Mouse (Mus musculus): ENCODE data around the gene Inhbb. TPM values are rescaled to one million over a fixed set of nuclear protein-coding genes. Genes with fewer than 3 reads are reported as not detected.

Inhbb gene
- polyA plus RNA-seq, 1 experiment, result 6.8 TPM

DNA sequence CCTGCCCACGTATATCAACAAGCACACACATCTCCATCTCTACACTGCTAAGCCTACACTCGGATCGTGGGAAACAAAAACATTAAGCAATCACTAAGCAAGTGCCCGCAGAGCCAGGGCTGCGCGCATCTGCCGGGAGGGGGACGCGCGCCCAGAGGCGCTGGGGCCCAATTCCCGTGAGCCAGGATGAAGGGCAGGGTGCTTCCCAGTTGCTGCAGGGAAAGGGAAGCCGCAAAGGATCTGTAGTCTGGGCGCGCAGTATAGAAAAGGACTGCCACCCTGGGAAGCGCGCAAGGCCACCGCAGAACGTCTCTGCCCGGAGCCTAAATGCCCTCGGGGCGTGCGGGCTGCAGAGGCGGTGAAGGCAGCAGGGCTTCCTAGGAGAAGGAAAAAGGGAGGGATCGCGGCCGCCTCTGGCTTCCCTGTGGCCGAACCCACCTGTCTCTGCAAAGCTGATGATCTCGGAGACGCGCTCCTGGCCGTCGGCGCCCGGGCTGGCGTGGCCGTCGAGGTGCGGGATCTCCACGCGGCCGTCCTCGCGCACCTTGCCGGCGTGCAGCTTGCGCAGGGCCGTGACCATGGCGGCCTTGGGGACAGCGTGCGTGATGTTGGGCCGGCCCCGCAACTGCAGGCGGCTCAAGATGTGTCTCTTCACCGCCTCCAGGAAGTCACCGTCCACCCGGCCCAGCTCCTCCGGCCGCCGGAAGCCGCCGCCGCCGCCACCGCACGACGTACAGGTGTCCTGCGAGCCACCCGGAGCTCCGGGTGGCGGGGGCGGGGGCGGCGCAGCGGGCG, 1.7 kb downstream of the Inhbb start:
- 3% methylated on average over 73 of the region's 76 CpGs for WGBS
- H3K4me3 ChIP-seq (replicated peaks; ENCODE audit: extremely low read depth, low read depth, low read length), result peak overlapping the region; percentile 40
- peaks cover 3% of the 10 kb centered on the region; the same call in 1 of the 2 replicates for H3K4me1 ChIP-seq (ENCODE audit: control insufficient read depth, insufficient read depth, low read length)
- no peak for TF ChIP-seq POLR2A (IDR thresholded peaks at IDR 0.05; ENCODE audit: borderline replicate concordance, extremely low read depth, low read depth, low read length)
- no peak for TF ChIP-seq CTCF (IDR thresholded peaks at IDR 0.05; ENCODE audit: insufficient read depth, low read length)
- no peak for DNase-seq

DNA sequence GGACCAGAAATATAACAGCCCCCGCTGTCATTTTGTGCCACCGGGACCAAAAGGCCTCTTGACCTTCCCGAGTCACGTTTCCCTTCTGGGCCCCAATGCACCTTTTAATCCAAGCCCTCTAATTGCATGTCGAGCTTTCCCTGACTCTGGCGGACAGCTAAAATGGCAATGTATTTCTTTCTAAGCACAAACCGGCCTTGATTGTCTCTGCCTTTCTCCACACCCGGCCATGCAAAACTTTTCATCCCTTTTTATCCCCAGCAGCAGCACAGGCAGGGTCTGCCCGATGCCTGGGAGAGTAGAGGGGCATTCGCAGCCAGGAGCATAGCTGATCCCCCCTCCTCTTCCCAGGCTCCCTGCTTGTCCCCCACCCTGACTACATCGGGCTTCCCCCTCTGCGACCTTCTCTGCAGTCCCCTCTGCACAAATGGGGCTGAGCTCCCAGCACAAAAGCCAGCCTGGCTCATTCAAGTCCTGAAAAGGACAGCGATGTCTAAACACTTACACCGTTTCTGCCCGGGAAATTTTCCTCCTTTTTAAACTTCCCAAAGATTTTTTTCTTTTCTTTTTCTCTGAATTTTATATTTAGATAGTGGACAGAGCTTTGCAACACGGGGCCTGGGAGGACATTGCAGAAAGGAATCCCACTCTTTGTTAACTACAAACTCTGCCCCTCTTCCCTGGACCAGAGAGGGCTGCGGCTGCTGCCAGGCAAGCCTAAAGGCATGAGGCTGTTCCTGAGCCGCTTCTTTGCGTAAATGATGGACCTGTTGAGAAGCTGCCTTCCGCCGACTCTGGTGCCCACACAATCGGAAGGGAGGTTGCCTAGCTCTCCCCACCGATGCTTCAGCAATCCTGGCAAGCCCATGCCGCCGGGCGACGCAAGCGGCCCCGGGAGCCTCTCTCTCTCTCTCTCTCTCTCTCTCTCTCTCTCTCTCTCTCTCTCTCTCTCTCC, 2.6 kb downstream of the Inhbb start:
- peaks cover 3% of the 10 kb centered on the region; the same call in 1 of the 2 replicates for H3K4me1 ChIP-seq (ENCODE audit: control insufficient read depth, insufficient read depth, low read length)
- WGBS, result 13% methylated on average over 29 of the region's 29 CpGs
- no peak for DNase-seq
- no peak for TF ChIP-seq POLR2A (IDR thresholded peaks at IDR 0.05; ENCODE audit: borderline replicate concordance, extremely low read depth, low read depth, low read length)
- no peak for TF ChIP-seq CTCF (IDR thresholded peaks at IDR 0.05; ENCODE audit: insufficient read depth, low read length)
- H3K4me3 ChIP-seq (replicated peaks; ENCODE audit: extremely low read depth, low read depth, low read length), result no peak overlapping the region

DNA sequence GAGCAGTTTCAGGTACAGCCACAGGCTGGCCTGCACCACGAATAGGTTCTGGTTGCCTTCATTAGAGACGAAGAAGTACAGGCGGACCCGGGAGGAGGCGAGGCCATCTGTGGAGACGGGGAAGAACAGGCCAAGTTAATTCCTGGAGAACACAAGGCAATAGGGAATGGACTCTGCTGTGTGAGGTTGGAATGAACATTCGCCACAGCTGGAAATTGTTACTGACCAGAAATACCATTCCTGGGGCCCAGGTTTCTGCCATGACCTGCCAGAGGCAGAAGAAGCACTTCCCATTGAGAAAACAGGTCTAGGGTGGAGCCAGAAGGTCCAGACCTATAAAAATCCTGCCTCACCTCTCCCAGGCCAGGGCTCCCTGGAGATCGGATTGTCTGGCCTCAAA, 4.1 kb downstream of the Inhbb start:
- Histone ChIP-seq H3K4me3 (replicated peaks; ENCODE audit: extremely low read depth, low read depth, low read length) (no peak overlapping the region), H3K4me1 (ENCODE audit: control insufficient read depth, insufficient read depth, low read length) (peaks cover 3% of the 10 kb centered on the region; the same call in 1 of the 2 replicates)
- no peak for TF ChIP-seq CTCF (IDR thresholded peaks at IDR 0.05; ENCODE audit: insufficient read depth, low read length)
- DNase-seq, result no peak
- WGBS, result 76% methylated on average over 8 of the region's 8 CpGs

DNA sequence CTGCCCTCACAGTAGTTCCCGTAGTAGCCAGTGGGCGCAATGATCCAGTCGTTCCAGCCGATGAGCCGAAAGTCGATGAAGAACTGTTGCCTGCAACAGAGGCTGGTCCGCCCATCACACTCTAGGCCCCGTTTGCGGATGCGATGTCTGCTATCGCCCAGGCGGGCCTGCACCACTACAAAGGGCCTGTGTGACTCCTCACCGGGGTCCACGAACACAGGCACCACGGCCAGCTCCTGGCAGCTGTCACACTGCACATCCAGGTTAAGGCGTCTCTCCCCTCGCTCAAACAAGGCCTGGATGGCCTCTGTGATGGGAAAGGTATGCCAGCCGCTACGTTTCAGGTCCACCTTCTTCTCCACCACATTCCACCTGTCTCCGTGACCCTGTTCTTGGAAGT, 4.5 kb downstream of the Inhbb start:
- WGBS, result 86% methylated on average over 20 of the region's 20 CpGs
- TF ChIP-seq CTCF (IDR thresholded peaks at IDR 0.05; ENCODE audit: insufficient read depth, low read length) (no peak), POLR2A (IDR thresholded peaks at IDR 0.05; ENCODE audit: borderline replicate concordance, extremely low read depth, low read depth, low read length) (no peak)
- Histone ChIP-seq H3K4me1 (ENCODE audit: control insufficient read depth, insufficient read depth, low read length) (peaks cover 3% of the 10 kb centered on the region; the same call in 1 of the 2 replicates), H3K4me3 (replicated peaks; ENCODE audit: extremely low read depth, low read depth, low read length) (no peak overlapping the region)
- DNase-seq, result no peak

DNA sequence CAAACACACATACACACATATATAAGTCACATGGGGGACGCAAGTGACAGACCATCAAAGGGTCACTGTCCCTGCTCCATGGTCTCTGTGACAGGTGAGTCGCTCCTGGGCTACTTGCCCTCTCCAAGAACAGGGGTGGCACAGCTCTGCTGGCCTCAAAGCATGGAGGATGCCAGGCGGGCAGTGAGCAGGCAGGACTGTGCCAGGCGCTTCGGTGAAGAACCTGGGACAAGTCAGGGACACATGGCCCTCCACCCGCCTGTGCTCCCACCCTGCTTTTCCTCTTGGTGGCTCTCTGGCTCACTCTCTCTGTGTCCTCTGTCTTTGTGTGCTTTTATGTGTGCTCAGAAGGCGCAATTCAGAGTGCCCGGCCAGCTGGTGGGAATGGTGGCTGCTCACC, 5.4 kb downstream of the Inhbb start:
- TF ChIP-seq POLR2A (IDR thresholded peaks at IDR 0.05; ENCODE audit: borderline replicate concordance, extremely low read depth, low read depth, low read length), result no peak
- no peak for TF ChIP-seq CTCF (IDR thresholded peaks at IDR 0.05; ENCODE audit: insufficient read depth, low read length)
- Histone ChIP-seq H3K4me1 (ENCODE audit: control insufficient read depth, insufficient read depth, low read length) (peaks cover 3% of the 10 kb centered on the region; the same call in 1 of the 2 replicates), H3K4me3 (replicated peaks; ENCODE audit: extremely low read depth, low read depth, low read length) (no peak overlapping the region)
- WGBS, result 82% methylated on average over 8 of the region's 8 CpGs
- DNase-seq, result no peak

DNA sequence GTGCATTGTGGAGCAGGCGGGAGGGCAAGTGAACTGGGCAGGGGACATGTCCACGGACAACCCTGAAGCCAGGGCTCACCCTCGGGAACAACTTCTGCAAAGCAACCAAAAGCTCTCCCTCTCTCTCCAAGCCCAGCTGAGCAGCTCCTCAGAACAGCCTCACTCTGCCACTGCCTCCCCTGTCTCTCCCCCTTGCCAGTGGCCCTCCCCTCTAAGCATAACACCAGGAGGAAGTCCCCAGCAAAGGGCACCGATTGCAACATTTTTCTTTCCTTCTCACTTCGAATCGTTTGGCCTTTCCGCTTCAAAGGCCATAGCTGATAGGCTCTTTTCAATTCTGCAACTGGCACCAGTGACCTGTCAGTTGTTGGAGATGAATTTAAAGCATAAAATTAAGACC, 5.9 kb downstream of the Inhbb start:
- TF ChIP-seq CTCF (IDR thresholded peaks at IDR 0.05; ENCODE audit: insufficient read depth, low read length) (no peak), POLR2A (IDR thresholded peaks at IDR 0.05; ENCODE audit: borderline replicate concordance, extremely low read depth, low read depth, low read length) (no peak)
- 51% methylated on average over 7 of the region's 7 CpGs for WGBS
- Histone ChIP-seq H3K4me1 (ENCODE audit: control insufficient read depth, insufficient read depth, low read length) (peaks cover 3% of the 10 kb centered on the region; the same call in 1 of the 2 replicates), H3K4me3 (replicated peaks; ENCODE audit: extremely low read depth, low read depth, low read length) (no peak overlapping the region)
- DNase-seq, result no peak

DNA sequence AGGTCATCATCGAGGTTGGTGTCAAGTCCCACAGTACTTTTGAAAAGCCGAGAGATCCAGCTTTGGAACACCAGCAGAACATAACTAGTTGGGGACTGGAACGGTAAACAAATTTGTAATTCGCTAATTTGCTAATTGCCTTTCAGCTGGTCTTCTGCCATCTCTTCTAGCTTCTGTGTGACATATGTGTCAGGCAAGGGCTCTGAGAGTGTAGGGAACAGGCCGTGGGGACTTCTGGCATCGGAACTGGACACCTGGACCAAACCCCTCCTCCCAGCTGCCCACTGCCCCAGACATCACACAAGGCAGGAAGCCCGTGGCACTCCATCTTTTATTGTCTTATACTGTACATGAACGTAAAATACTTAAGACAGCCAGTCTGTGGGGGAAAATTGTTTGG, 6.9 kb downstream of the Inhbb start:
- WGBS, result 79% methylated on average over 8 of the region's 8 CpGs
- DNase-seq, result no peak
- H3K4me1 ChIP-seq (ENCODE audit: control insufficient read depth, insufficient read depth, low read length), result no peaks in the 10 kb centered on the region
- TF ChIP-seq CTCF (IDR thresholded peaks at IDR 0.05; ENCODE audit: insufficient read depth, low read length) (no peak), POLR2A (IDR thresholded peaks at IDR 0.05; ENCODE audit: borderline replicate concordance, extremely low read depth, low read depth, low read length) (no peak)
- H3K4me3 ChIP-seq (replicated peaks; ENCODE audit: extremely low read depth, low read depth, low read length), result no peak overlapping the region

DNA sequence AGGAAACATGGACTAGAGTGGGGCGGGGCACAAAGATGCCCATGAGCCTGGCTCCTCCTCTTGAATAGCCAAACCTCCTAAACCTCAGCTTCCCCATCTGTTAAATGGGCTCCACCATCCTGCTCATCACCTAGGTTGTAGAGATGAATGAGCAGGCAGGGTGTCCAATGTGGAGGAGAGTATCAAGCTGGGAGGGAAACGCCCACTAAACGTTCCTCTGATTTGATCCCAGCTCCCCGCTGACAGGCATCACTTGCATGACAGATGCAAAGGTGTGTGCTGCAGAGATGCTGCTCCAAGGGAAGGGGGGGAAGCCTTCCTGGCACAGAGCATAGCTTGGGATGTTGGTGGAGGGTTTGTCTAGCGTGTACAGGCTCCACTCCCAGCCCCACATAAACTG, 11.4 kb downstream of the Inhbb start:
- 80% methylated on average over 5 of the region's 5 CpGs for WGBS
- no peak for DNase-seq
- no peaks in the 10 kb centered on the region for H3K4me1 ChIP-seq (ENCODE audit: control insufficient read depth, insufficient read depth, low read length)
- H3K4me3 ChIP-seq (replicated peaks; ENCODE audit: extremely low read depth, low read depth, low read length), result no peak overlapping the region
- TF ChIP-seq CTCF (IDR thresholded peaks at IDR 0.05; ENCODE audit: insufficient read depth, low read length) (no peak), POLR2A (IDR thresholded peaks at IDR 0.05; ENCODE audit: borderline replicate concordance, extremely low read depth, low read depth, low read length) (no peak)

DNA sequence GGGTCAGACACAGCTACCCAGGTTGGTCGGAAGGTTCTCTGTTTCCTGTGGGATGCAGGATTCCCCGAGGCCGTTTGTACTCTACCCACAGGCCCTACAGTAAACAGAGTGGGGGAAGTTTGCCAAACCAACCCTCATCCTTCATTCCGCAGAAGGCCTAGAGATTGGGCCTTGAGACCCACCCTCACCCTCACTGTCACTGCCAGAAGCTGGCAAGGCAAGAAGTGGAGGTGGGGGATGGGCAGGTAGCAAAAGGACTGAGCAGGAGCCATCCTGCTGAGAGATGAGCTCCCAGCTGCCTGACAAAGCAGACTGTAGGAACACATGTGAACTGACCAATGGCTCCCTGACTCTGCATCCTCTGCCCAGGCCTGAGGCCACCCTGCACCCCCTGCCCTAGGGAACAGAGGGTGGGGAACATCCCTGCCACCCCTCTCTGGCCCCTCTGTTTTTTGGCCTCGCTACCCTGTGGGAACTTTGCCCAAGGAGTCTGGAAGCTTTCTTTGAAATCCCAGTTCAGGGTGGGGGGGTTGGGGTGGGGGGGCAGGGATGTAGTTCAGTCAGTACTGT, 12.4 kb downstream of the Inhbb start:
- no peak overlapping the region for H3K4me3 ChIP-seq (replicated peaks; ENCODE audit: extremely low read depth, low read depth, low read length)
- H3K4me1 ChIP-seq (ENCODE audit: control insufficient read depth, insufficient read depth, low read length), result no peaks in the 10 kb centered on the region
- no peak for DNase-seq
- TF ChIP-seq POLR2A (IDR thresholded peaks at IDR 0.05; ENCODE audit: borderline replicate concordance, extremely low read depth, low read depth, low read length) (no peak), CTCF (IDR thresholded peaks at IDR 0.05; ENCODE audit: insufficient read depth, low read length) (no peak)
- WGBS, result 44% methylated on average over 5 of the region's 5 CpGs

Measured in lung, adult 2 months (tissue).